Mouse (Mus musculus) brain, embryonic 14.5 days (tissue): ENCODE data around the gene Map2. TPM values are rescaled to one million over a fixed set of nuclear protein-coding genes. Genes with fewer than 3 reads are reported as not detected.

Experiments used
- DNase-seq: peaks from one replicate; pipeline ENCODE4 v3.0.0-alpha.2; 2011; ENCODE audit warnings: low read depth
- CTCF ChIP-seq: fragments of 200-500 bp; IDR thresholded peaks from 2 replicates; pipeline ENCODE4 v1.5.1; 2012; ENCODE audit warnings: inconsistent platforms, mild to moderate bottlenecking, moderate library complexity, borderline replicate concordance; ENCODE audit not compliant: insufficient read depth, insufficient read length; ENCODE audit errors: extremely low read depth
- POLR2A ChIP-seq: fragments of 200-500 bp; IDR thresholded peaks from 2 replicates; pipeline ENCODE4 v1.6.1; 2012; ENCODE audit warnings: mild to moderate bottlenecking, inconsistent platforms, borderline replicate concordance; ENCODE audit not compliant: poor library complexity, insufficient read depth, insufficient read length, severe bottlenecking; ENCODE audit errors: extremely low read depth
- polyA plus RNA-seq: library from polyadenylated mRNA; depleted of rRNA; stranded (reverse); fragments of >200 nt; gene quantifications from 2 replicates; pipeline ENCODE4 v1.2.3, GENCODE M21; 2012

Map2 gene
- polyA plus RNA-seq, 1 experiment: 500 TPM

- no peak for DNase-seq
- no peak for TF ChIP-seq POLR2A
Measured at GRCm38 (mm10) chr1:66277663-66278062, 102.6 kb downstream of the Map2 start.

GRCm38 (mm10) chr1:66279222-66280009, 104.3 kb downstream of the Map2 start:
- no peak for DNase-seq
- no peak for TF ChIP-seq CTCF
- TF ChIP-seq POLR2A: no peak

GRCm38 (mm10) chr1:66280152-66280551, 105.1 kb downstream of the Map2 start:
- no peak for DNase-seq
- no peak for TF ChIP-seq CTCF
- no peak for TF ChIP-seq POLR2A

- no peak for TF ChIP-seq CTCF
- TF ChIP-seq POLR2A: no peak
Measured at GRCm38 (mm10) chr1:66282447-66282846, 107.4 kb downstream of the Map2 start.

GRCm38 (mm10) chr1:66288987-66289386, 113.9 kb downstream of the Map2 start:
- TF ChIP-seq POLR2A: no peak
- TF ChIP-seq CTCF: no peak
- no peak for DNase-seq

More at GRCm38 (mm10) chr1:66282447-66282846, 107.4 kb downstream of the Map2 start:
- DNase-seq: no peak

- no peak for TF ChIP-seq CTCF
- no peak for TF ChIP-seq POLR2A
Measured at GRCm38 (mm10) chr1:66292121-66292881, 117.2 kb downstream of the Map2 start.

GRCm38 (mm10) chr1:66299376-66299775, 124.3 kb downstream of the Map2 start:
- TF ChIP-seq CTCF: no peak
- no peak for TF ChIP-seq POLR2A
- no peak for DNase-seq

More at GRCm38 (mm10) chr1:66292121-66292881, 117.2 kb downstream of the Map2 start:
- peak; percentile 75 for DNase-seq

- TF ChIP-seq CTCF (no peak), POLR2A (no peak)
- peak; percentile 93 for DNase-seq
Measured at GRCm38 (mm10) chr1:66320378-66321135, 145.5 kb downstream of the Map2 start.

GRCm38 (mm10) chr1:66321136-66321502, 146.0 kb downstream of the Map2 start:
- TF ChIP-seq CTCF (no peak), POLR2A (no peak)
- DNase-seq: no peak

- TF ChIP-seq POLR2A: peak; percentile 34; the same call in 1 of the 2 replicates
- TF ChIP-seq CTCF: no peak
- DNase-seq: peak; percentile 93
Measured at GRCm38 (mm10) chr1:66321631-66322142, 146.6 kb downstream of the Map2 start.

- TF ChIP-seq CTCF (no peak), POLR2A (no peak)
- peak; percentile 86 for DNase-seq
Measured at GRCm38 (mm10) chr1:66323461-66323860, 148.4 kb downstream of the Map2 start.
